Mouse (Mus musculus): Measurements from ENCODE around the gene Slc26a10. TPM values are rescaled to one million over a fixed set of nuclear protein-coding genes. Genes with fewer than 3 reads are reported as not detected.

Gene Slc26a10
- polyA plus RNA-seq, 1 experiment: 0.85 TPM

- Histone ChIP-seq H3K27ac (ENCODE audit: insufficient read depth, low read depth, low read length) (peak overlapping the region; percentile 37), H3K36me3 (ENCODE audit: control insufficient read depth, insufficient read depth, low read length) (peaks cover 26% of the 10 kb centered on the region), H3K4me1 (ENCODE audit: control insufficient read depth, insufficient read depth, insufficient read length, low read length) (peaks cover 27% of the 10 kb centered on the region; the same call in 1 of the 2 replicates), H3K4me3 (ENCODE audit: low read depth, low read length) (no peak overlapping the region), H3K27me3 (ENCODE audit: control insufficient read depth, insufficient read depth, low read length) (no peaks in the 10 kb centered on the region)
- TF ChIP-seq CTCF (IDR thresholded peaks at IDR 0.05; ENCODE audit: extremely low read depth, insufficient read length, insufficient replicate concordance, low read depth, low read length): no peak
- WGBS: 24% methylated on average over 7 of the region's 7 CpGs
Observed at GRCm38 (mm10) chr10:127144536-127144935, 35.9 kb downstream of the Slc26a10 start.

GRCm38 (mm10) chr10:127143228-127143627 is 37.2 kb downstream of the Slc26a10 start:
- peaks cover 26% of the 10 kb centered on the region for H3K36me3 ChIP-seq (ENCODE audit: control insufficient read depth, insufficient read depth, low read length)
- TF ChIP-seq POLR2A (IDR thresholded peaks at IDR 0.05; ENCODE audit: low read depth, low read length) (no peak), CTCF (IDR thresholded peaks at IDR 0.05; ENCODE audit: extremely low read depth, insufficient read length, insufficient replicate concordance, low read depth, low read length) (no peak)
- 93% methylated on average over 8 of the region's 8 CpGs for WGBS
- no peaks in the 10 kb centered on the region for H3K27me3 ChIP-seq (ENCODE audit: control insufficient read depth, insufficient read depth, low read length)
- no peak overlapping the region for H3K27ac ChIP-seq (ENCODE audit: insufficient read depth, low read depth, low read length)
- H3K4me3 ChIP-seq (ENCODE audit: low read depth, low read length): no peak overlapping the region
- peaks cover 25% of the 10 kb centered on the region; the same call in 1 of the 2 replicates for H3K4me1 ChIP-seq (ENCODE audit: control insufficient read depth, insufficient read depth, insufficient read length, low read length)

DNA sequence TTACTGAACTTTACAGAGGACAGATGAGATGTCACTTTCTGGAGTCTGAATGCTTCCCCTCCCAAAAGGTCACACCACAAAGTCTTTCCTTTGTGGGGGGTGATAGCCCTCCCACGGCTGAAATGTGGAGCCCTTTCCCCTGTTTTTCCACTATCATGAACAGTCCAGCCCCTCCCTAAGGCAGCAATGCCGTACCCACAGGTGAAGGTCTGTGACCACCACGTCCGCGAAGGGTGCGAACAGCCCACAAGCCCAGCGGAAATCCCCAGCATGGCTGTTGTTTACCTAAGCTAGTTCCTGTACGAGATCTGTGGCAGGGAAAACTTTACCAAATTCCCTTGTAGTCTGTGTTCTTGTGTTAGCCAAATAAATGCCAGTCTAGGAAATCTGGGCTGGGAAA is 38.9 kb downstream of the Slc26a10 start:
- no peak overlapping the region for H3K4me3 ChIP-seq (ENCODE audit: low read depth, low read length)
- H3K27ac ChIP-seq (ENCODE audit: insufficient read depth, low read depth, low read length): peak overlapping the region; percentile 43; the same call in 1 of the 2 replicates
- WGBS: 73% methylated on average over 8 of the region's 8 CpGs
- peaks cover 24% of the 10 kb centered on the region for H3K36me3 ChIP-seq (ENCODE audit: control insufficient read depth, insufficient read depth, low read length)
- peaks cover 31% of the 10 kb centered on the region for H3K4me1 ChIP-seq (ENCODE audit: control insufficient read depth, insufficient read depth, insufficient read length, low read length)
- TF ChIP-seq CTCF (IDR thresholded peaks at IDR 0.05; ENCODE audit: extremely low read depth, insufficient read length, insufficient replicate concordance, low read depth, low read length) (no peak), POLR2A (IDR thresholded peaks at IDR 0.05; ENCODE audit: low read depth, low read length) (no peak)
- no peaks in the 10 kb centered on the region for H3K27me3 ChIP-seq (ENCODE audit: control insufficient read depth, insufficient read depth, low read length)

DNA sequence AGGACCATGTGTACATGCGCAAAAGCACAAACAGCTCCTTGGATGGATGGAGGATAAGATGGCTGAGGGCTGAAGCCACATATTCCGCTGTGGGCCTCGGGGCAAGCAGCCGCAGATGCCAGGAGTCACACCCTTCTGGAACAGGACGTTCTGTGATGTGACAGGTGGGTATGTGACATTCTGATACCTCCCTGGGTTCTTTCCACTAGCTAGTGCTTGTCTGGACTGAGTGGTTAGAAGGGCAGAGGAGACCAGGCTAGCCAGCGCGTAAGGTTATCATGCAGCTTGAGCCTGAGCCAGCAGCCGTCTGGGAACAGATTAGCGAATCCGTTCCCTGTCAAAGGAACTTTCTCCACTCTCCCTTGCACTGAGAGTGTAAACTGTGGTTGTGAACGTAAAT is 39.5 kb downstream of the Slc26a10 start:
- 68% methylated on average over 11 of the region's 11 CpGs for WGBS
- TF ChIP-seq POLR2A (IDR thresholded peaks at IDR 0.05; ENCODE audit: low read depth, low read length): no peak
- TF ChIP-seq CTCF (IDR thresholded peaks at IDR 0.05; ENCODE audit: extremely low read depth, insufficient read length, insufficient replicate concordance, low read depth, low read length): no peak
- Histone ChIP-seq H3K4me1 (ENCODE audit: control insufficient read depth, insufficient read depth, insufficient read length, low read length) (peaks cover 33% of the 10 kb centered on the region), H3K4me3 (ENCODE audit: low read depth, low read length) (no peak overlapping the region), H3K27ac (ENCODE audit: insufficient read depth, low read depth, low read length) (peak overlapping the region; percentile 43), H3K36me3 (ENCODE audit: control insufficient read depth, insufficient read depth, low read length) (peaks cover 24% of the 10 kb centered on the region), H3K27me3 (ENCODE audit: control insufficient read depth, insufficient read depth, low read length) (no peaks in the 10 kb centered on the region)

DNA sequence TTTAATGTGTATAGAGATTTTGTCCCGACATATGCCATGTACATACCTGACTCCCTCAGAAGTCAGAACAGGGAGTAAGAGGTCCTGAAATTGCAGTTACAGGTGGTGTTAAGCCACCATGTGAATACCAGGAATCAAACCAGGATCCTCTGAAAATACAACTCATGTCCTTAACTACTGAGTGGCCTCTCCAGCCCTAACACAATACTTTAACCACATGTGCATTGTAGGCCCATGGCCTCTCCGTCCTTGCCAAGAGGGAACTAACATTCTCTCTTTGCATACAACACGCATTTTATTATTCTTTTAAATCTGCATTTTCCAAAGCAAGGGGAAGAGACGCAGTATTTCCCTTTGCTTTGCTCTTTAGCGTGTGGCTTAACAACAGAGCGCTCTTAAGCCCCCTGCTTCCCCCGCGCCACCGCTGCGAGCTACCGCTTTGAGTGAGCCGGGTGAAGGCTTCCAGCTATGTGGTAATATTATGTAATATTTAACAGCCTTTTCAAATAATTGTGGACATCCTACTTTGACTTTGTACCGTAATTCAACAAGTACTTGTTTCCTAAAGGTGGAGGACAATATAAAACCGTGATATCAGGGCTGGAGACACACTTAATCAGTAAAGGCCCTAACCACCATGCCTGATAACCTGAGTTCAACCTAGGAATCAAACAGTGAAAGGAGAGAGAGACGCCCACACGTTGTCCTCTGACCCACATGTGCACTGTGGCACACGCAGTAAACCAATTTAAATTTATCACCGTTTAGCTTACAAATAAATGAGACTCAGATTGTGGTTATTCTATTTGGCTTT is 41.9 kb downstream of the Slc26a10 start:
- no peaks in the 10 kb centered on the region for H3K27me3 ChIP-seq (ENCODE audit: control insufficient read depth, insufficient read depth, low read length)
- peaks cover 12% of the 10 kb centered on the region for H3K36me3 ChIP-seq (ENCODE audit: control insufficient read depth, insufficient read depth, low read length)
- H3K27ac ChIP-seq (ENCODE audit: insufficient read depth, low read depth, low read length): peak overlapping the region; percentile 100
- H3K4me1 ChIP-seq (ENCODE audit: control insufficient read depth, insufficient read depth, insufficient read length, low read length): peaks cover 37% of the 10 kb centered on the region
- H3K4me3 ChIP-seq (ENCODE audit: low read depth, low read length): no peak overlapping the region
- WGBS: 25% methylated on average over 18 of the region's 18 CpGs
- TF ChIP-seq POLR2A (IDR thresholded peaks at IDR 0.05; ENCODE audit: low read depth, low read length) (peak; percentile 58; the same call in 1 of the 2 replicates), CTCF (IDR thresholded peaks at IDR 0.05; ENCODE audit: extremely low read depth, insufficient read length, insufficient replicate concordance, low read depth, low read length) (no peak)

DNA sequence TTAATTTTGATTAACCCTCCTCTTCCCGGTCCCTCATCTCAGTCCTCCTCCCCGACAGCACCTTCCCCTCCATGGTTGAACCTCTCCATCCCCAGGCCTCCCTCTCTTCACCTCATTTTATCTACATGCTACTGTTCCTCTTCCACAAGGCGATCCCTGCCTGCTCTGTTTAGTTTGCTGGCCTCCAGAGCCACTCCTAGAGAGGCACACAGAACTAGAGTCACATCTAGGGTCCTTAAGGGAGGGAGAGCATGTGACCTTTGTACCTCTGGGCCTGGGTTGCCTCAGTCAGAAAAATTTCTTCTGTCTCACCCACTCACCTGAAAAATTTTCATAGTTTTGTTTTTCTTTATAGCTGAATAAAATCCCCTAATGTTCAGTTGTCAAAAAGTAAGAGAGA is 42.5 kb downstream of the Slc26a10 start:
- H3K27me3 ChIP-seq (ENCODE audit: control insufficient read depth, insufficient read depth, low read length): no peaks in the 10 kb centered on the region
- no peak for TF ChIP-seq CTCF (IDR thresholded peaks at IDR 0.05; ENCODE audit: extremely low read depth, insufficient read length, insufficient replicate concordance, low read depth, low read length)
- no peak for TF ChIP-seq POLR2A (IDR thresholded peaks at IDR 0.05; ENCODE audit: low read depth, low read length)
- peaks cover 43% of the 10 kb centered on the region for H3K4me1 ChIP-seq (ENCODE audit: control insufficient read depth, insufficient read depth, insufficient read length, low read length)
- no peak overlapping the region for H3K4me3 ChIP-seq (ENCODE audit: low read depth, low read length)
- H3K27ac ChIP-seq (ENCODE audit: insufficient read depth, low read depth, low read length): peak overlapping the region; percentile 100
- 25% methylated on average over 3 of the region's 3 CpGs for WGBS
- H3K36me3 ChIP-seq (ENCODE audit: control insufficient read depth, insufficient read depth, low read length): peaks cover 7% of the 10 kb centered on the region

- TF ChIP-seq CTCF (IDR thresholded peaks at IDR 0.05; ENCODE audit: extremely low read depth, insufficient read length, insufficient replicate concordance, low read depth, low read length): no peak
- no peak for TF ChIP-seq POLR2A (IDR thresholded peaks at IDR 0.05; ENCODE audit: low read depth, low read length)
- no peaks in the 10 kb centered on the region for H3K27me3 ChIP-seq (ENCODE audit: control insufficient read depth, insufficient read depth, low read length)
- peaks cover 5% of the 10 kb centered on the region for H3K36me3 ChIP-seq (ENCODE audit: control insufficient read depth, insufficient read depth, low read length)
- peak overlapping the region; percentile 100 for H3K27ac ChIP-seq (ENCODE audit: insufficient read depth, low read depth, low read length)
- WGBS: 18% methylated on average over 4 of the region's 4 CpGs
- no peak overlapping the region for H3K4me3 ChIP-seq (ENCODE audit: low read depth, low read length)
- H3K4me1 ChIP-seq (ENCODE audit: control insufficient read depth, insufficient read depth, insufficient read length, low read length): peaks cover 41% of the 10 kb centered on the region
Observed at GRCm38 (mm10) chr10:127136510-127136909, 43.9 kb downstream of the Slc26a10 start.
